Mouse (Mus musculus) layer of hippocampus, postnatal 36 days (tissue): Measurements from ENCODE around the gene Magi2. TPM values are rescaled to one million over a fixed set of nuclear protein-coding genes. Genes with fewer than 3 reads are reported as not detected.
"Not testable (repeated sequence)": the region's sequence is repeated elsewhere in the genome, so short reads cannot be mapped to it uniquely, and the experiment has no call there.

Source experiments
- DNase-seq, 2 experiments: peaks; one replicate each; pipeline ENCODE4 v3.0.0; 2022
- total RNA-seq, 2 experiments: library from RNA; stranded (reverse); gene quantifications; 2 replicates each; pipeline ENCODE4 v1.2.3; 2021

The Magi2 gene
- total RNA-seq, 2 experiments from 2014 or later = 131 to 156 TPM

DNA sequence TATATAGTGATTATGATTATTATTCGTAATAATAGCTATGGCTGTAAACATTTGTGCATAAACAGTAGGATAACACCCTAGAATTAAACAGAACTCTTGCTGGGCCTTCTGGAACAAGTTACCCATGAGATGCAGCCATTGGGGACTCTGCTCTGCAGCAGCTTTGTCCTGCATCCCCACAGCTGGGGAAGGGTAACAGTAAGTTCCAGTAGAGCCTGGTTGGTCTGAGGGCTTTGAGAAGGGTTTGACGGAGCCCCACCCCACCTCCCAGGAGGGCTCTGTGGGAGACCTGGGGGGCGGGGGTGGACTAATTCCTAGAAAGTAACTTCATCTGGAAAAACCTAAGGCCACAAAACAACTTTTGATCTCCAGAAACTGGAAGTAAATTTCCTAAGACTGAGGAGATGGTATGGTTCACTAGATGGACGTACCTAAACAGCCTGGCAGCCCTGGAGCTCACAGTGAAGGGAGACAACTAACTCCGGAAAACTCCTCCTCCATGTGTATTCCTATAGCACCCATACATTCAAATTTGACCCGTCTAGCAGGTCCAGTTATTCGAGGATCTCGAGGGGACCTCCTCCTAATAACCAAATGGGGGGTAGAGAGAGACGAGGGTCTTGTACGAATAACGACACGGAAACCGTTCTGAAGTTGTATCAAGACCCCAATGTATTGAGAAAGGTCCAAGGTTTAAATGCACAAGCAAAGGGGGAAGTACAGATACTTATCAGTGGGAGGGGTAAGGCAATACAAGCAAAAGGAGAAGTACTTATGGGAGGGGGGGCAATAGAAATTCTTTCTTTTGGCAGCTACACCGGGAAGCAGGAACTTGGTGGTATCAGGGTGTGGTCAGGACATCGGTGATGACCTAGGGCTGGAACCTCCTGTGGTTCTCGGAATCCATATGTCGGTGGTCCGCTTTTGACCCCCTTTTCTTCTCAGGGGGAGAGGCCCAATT is 1479.8 kb downstream of the Magi2 start:
- not testable (repeated sequence) for DNase-seq

DNA sequence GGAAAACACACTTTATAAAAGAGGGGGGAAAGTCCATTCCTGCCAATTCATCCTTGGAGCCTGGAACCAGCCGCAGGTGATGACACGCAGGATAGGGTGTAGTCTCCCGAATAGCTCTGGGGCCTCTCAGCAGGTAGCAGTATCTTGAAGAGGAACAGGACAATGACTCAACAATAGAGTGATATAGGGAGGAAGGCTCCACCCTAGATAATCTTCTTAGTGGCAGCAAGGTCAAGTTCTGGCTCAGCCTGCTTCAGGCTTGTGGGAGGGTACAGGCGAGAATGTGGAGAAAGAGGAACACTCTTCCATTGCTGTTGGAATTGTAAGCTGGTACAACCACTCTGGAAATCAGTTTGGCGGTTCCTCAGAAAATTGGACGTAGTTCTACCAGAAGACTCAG is 1484.0 kb downstream of the Magi2 start:
- DNase-seq = not testable (repeated sequence)

DNA sequence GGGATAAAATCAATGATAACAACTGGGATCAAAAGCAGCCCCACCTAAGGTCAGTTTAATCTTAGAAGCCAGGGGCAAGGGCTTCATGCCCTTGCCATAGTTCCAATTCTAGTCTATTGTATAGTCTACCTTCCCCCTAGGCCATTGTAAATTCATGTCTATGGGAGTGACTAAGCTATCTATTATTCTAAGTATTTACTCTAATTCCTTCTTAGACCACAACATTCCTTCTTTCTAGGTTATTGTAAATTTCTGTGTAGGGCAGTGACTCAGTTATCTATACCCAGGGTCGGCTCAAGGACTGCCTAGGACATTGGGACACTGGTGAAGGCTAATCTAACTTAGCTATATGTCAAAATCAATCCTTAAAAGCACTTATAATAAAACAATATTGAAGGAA is 1487.8 kb downstream of the Magi2 start:
- not testable (repeated sequence) for DNase-seq

DNA sequence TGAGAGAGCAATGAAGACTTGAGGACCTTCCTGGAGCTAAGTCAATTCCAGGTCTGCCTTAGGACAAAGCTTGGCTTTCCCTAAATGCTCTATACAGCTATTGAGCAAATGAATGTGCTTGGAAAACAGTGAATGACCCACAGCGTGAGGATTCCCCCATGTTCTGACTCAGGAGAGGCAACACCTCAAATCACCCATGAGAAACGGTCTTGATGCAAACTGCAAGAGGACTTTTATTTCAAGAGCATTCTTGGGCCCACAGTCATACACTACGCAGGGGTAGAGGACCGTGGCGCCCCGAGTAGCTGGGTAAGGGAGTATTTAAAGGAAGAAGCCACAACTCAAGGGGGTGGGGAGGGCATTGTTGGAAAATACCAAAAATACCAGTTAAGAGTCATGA is 1489.1 kb downstream of the Magi2 start:
- not testable (repeated sequence) for DNase-seq

DNA sequence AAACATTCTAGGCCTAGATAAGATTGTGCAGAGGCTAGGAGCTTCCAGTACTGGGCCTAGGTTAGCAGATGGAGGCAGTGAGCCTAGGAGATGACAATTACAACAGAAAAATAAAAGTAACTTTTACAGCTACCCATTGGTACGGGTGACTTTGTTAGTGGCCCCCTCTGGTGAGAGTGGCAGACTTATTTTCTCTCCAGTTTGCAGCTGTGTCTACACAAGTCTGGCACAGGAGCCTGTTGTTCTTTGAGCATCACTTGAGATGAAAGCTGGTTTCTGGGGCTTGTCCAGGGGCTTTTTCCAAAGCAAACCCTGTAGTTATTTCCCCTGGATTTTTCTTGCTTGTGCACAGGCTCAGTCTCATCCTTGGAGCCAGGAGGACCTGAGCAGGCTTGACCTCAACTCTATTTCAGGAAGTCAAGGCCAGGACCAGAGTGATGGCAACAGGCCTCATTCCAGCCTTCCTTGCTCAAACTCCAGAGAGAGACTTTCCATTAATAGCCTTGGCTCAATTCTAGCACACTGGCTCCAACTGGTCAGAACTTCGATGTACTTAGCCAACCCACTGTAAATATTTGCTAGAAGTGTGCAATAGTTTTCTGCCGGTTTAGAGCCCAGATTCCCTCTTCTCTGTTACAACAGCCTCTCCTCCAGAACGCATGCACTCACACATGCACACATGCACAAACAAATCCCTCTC is 1493.5 kb downstream of the Magi2 start:
- DNase-seq = no peak

DNA sequence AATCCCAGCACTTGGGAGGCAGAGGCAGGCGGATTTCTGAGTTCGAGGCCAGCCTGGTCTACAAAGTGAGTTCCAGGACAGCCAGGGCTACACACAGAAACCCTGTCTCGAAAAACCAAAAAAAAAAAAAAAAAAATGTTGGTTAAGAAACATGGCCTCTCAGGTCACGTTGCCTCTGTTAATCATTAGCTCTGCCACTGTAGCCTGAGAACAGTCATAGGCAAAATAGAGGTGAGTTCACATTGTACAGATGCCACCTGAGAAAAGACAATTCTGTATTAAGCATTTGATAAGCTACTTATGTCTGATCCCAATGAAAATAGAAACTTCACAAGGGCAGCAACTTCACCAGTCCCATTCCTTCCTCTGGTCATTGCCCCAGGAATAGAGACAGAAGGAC is 1496.4 kb downstream of the Magi2 start:
- not testable (repeated sequence) for DNase-seq

DNA sequence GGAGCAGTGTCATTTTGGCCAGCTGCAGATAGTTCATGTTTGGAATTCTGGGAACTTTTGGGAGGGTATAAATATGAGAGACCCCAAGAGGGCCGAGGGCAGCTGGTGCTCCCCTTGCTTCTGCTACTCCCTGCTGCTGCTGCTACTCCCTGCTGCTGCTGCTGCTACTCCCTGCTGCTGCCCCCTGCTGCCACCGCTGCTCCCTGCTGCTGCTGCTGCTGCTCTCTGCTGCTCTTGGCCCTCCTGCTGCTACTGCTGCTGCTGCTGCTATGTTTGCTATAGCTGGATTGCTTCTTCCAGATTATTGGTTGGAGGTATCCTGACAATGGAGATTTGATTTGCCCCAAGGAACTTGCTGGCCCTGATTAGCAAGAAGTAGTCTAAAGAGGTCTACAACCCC is 1512.0 kb downstream of the Magi2 start:
- no peak for DNase-seq

DNA sequence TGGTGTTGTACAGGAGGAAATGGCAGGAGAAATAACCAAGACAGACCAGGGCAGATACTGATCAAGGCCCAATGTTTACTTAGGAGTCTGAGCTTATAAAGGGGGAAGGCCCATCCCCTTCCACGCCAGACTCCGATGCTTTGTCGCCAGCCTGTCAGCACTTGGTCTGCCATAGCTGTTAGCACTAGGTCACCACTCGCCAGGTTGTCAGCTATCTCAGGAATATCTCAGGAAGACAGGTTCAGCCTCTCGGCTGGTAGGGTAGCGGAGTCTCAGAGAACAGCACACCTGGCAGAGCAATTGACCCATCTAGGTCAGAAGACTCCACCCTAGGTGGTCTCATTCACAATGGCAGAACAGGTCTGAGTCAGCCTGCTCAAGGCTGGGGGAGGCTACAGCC is 1514.4 kb downstream of the Magi2 start:
- DNase-seq = no peak

DNA sequence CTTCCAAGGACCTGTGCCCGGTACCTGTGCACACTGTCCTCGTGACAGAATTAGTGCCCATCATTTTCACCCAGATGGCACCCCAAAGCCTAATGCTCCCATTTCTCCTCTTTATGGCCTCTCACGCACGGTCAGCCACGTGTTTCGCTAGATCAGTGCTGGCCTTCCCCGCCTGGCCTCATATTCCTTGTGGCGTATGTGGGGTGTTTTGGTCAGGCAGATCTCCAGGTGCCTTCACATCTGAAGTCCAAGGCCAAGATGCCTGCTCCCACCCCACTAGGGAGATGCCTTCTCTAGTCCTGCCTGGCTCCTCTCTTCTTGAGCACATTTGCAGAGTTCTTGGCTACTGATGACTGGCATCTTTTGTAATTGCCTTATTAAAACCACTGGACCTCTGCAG is 1515.1 kb downstream of the Magi2 start:
- DNase-seq = no peak

DNA sequence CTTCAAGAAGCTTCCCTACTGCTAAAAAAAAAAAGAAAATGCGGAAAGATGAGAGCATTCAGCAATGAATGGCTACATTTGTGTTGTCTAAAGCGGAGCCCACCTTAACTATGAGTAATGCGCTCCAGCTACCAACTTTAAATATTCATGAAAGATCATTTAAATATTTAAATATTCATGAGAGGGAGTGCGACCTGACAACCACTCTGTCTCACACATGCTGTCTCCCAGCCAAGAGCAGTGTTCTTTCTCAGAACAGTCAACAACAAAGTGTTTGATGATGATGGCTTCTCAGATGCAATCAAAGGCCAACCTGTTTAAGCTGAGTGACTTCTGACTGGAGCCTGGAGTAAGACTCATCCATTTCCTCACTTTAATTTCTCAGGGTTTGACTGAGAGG is 1521.3 kb downstream of the Magi2 start:
- no peak for DNase-seq

DNA sequence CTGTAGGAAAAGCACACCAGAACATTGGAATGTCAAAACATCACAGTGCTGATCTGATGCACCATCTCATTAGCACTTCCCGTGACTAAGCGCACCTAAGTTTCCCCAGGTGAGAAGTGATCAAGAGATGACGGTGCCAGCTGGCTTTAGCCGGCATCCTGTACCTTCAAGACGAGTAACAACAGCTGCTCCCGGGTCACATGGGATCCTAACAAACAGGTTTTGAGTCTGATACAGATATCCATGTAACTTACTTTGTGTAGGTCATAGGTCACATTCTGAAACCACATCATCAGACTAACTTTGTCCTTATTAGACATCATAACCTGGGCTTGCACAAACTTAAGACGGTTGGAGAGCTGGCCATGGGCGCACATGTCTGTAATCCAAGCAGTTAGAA is 1522.0 kb downstream of the Magi2 start:
- no peak for DNase-seq

DNA sequence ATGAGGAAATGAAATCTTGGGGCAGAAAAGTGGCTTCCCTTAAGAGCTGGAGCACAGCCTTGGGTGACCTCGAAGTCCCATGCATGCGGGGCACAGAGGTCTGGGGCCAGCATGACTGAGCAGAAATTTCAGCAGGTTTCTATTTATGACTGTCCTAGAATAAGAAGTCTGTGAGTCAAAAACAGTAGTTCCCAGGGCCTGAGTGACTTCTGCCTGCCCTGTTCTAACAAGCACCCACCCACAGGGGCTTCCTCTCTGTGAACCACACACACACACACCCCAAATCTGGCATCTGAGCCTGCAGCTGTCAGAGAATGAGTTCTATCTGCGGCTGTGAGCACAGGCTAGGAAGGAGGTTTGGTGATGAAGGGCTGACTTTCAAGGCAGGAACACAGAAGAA is 1522.7 kb downstream of the Magi2 start:
- DNase-seq = no peak

DNA sequence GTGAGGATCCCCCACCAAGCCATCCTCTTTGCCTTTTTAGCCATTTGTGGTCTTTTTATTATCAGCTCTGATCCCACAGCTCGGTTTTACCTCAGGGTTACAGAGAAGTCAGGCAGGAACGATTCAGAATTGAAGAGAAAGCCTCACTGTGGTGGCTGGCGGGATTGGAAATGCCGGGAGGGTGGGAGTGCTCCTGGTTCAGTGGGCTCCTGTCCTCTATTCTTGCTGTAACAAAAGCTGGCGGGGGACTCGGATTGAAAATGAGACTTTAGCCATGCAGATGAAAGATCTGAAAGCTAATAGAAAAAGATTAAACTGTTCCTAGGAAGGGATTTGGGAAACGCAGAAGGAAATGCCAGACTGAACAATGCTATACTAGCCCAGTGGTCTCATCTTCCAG is 1524.2 kb downstream of the Magi2 start:
- no peak for DNase-seq

DNA sequence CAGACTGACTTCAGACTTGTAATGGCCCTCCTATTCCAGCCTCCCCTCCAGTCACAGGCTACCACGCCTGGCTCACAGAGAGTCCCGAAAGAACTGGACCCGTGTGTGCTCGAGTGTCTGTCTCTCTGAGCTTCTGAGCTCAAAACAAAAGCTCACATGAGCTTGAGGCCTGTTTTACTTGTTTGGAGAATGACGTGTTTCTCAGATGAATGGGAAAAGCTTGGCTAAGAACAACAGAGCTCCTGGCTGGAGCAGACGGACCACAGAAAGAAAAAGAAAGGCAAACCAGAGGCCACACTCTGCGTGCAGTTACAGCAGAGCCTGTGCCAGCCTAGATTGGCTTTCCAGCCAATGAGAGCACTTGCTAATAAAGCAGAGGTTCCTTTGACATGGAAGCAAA is 1524.9 kb downstream of the Magi2 start:
- no peak for DNase-seq

DNA sequence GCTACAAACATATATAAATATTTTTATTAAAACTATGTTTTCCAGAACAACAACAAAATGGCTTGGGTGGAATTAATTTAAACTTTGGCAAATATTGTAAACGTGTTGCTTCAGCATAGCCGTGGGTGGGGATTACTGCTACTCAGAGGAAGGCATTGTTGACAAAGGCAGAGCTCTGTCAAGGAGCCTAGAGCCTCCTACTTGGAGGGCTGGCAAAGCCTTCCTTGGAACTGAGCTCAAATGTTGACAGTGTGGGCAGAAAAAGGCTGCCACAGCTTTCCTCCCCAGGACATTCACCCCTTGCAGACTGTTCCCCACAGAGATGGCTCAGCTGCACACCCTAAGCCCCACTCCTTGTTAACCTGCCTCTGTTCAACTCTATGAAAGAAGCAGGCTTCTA is 1526.3 kb downstream of the Magi2 start:
- DNase-seq = no peak

DNA sequence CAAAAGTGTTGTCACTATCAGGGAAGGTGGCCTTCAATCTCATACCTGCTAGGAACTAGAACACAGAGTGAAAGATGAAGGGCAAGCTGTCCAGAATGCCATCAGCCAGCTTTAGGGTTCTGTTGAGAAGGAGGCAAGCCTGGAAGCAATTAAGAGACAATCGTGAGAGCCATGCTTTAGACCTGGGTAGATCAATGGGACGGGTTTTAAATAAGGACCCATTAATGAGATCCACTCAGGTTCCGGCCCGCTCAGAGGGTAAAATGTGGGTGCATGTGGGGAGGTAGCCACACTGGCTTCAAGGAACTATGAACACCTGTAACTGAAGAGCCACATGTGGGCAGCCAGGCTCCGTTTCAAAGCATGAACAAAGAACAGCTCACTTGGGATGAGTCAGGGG is 1527.1 kb downstream of the Magi2 start:
- DNase-seq = no peak
